Mouse (Mus musculus) cerebellum, postnatal 10 days (tissue): ENCODE data around the gene Lck.
A peak's percentile ranks its signal among the peaks of the same experiment; 100 is the strongest.

Source experiments
- DNase-seq, 2 experiments: peaks; one replicate each; pipeline ENCODE4 v3.0.0; 2021; ENCODE audit warnings: mixed read lengths in 2 of 2

Gene Lck

DNA sequence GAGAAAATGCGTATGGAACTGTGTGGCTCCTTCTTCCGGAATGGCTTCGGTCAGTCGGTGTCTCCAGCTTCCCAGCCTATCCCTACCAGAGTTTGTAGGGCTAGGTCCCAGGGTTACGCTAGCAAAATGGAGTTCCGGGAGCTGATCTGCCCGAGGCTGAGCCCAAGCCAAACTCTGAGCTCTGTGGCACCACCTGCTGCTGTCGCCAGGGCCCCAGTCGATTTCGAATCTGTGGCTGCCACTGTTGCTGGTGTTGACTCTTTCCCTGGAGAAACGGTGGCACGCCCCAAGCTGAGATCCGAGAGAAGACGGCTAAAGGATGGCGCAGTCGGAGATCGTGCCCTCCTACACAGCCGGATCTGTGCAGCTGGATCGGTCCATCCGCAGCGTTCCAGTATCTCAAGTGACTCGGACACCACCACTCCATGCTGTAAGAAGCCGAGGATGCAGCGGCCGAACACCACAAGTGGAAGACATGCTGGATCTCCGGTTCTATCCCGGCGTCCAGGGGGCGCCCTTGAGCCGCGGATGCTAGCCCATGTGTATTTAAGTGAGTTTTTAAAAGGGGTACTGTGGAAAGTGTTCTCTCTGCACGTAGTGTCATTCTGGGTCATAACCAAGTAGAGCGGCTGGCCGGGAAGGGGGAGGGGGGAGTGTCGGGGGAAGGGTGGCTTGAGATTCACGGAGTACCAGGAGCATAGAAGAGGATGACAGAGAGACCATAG lies 11.6 kb upstream of the Lck start:
- DNase-seq, result peak; percentile 87 to 89

DNA sequence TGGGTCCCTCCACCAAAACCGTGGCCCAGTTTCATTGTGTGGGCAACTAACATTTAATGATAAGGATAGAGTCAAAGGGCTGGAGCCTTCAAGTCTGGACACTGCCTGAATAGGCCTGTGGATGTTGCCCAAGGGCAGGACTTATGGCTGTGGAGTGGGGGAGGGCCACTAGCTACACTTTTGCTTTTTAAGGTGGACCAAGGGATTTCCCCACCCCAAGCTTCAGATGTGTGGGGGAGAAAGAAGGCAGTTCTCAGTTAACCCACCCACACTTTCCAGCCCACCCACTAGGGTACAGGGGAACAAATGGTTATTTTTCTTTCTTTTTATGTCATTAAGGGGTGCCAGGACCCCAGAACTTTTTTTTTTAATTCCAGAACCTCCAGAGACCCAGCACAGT lies 10.9 kb upstream of the Lck start:
- no peak for DNase-seq

GRCm38 (mm10) chr4:129582251-129582650 lies 8.8 kb upstream of the Lck start:
- DNase-seq, result no peak

DNA sequence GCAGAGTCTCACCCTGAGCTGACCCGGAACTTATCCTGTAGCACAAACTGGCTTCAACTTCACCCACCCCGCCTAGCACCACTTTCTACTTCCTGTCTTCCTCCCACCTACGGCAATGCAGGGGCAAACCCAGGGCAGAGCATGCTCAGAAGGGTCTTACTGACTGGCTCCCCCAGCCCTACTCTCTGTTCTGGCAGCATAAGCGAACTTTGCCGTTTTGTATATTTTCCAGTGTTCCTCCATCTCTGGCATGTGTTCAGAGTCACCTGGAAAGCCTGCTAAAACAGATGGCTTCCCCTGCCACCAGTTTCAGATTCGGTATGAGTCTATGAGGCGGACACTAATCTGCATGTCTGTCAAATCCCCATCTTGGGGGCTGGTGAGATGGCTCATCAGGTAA lies 6.9 kb upstream of the Lck start:
- DNase-seq, result peak; percentile 70 to 77

- DNase-seq, result no peak
Measured at GRCm38 (mm10) chr4:129578466-129578865, 5.0 kb upstream of the Lck start, which contains the start of gene Fam167b. Gene Fam167b, minus strand, starts transcription at chr4:129578549.

DNA sequence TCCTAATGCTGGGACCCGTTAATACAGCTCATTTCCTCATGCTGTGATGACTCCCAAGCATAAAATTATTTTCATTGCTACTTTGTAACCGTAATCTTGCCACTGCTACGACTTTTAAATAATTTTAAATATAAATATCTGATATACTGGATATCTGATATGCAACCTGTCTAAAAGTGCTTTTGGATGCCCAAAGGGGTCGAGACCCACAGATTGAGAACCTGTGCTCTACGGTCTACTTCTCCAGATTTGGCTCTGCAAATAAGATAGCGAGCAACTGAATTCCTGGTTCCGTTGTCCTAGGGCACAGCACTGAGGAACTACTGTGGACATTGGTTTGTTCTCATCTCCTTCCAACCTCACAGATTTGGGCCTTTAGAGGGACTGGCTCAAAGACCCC lies 4.2 kb upstream of the Lck start:
- no peak for DNase-seq

GRCm38 (mm10) chr4:129576863-129577491 lies 3.5 kb upstream of the Lck start:
- peak; percentile 84 to 85 for DNase-seq

DNA sequence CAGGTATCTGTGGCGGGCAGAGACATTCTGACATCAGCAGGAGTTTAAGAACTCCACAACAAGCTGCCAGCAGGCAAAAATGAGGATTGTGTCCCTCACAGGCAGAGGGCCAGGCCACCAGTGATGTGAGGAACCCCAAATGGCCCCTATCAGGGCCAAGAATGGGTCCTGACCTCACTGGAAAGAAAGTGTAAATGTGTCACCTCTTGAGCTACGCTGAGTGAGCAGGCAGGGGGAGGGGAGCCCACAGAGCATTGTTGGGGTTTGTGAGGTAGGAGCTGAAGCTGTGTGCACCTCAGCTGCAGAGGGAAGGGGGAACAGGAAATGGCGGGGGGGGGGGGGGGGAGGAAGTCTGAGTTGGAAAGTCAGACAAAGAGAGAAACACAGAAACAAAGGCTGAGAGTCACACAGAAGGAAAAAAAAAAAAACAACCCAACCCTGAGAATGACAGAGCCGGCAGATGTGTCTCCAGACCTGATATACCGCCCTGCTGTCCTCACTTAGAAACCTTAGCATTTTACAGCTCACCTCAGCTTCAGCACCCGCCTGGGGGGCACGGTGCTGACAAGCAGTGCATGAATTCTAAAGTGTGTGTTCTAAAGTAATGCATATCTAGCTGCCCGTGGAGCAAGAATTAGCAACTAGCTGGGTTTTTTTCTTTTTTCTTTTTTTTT lies 1.9 kb upstream of the Lck start:
- no peak for DNase-seq

- no peak for DNase-seq
Measured at GRCm38 (mm10) chr4:129573093-129573370, 409 bp downstream of the Lck start.

GRCm38 (mm10) chr4:129572236-129573092 lies 977 bp downstream of the Lck start:
- no peak for DNase-seq

DNA sequence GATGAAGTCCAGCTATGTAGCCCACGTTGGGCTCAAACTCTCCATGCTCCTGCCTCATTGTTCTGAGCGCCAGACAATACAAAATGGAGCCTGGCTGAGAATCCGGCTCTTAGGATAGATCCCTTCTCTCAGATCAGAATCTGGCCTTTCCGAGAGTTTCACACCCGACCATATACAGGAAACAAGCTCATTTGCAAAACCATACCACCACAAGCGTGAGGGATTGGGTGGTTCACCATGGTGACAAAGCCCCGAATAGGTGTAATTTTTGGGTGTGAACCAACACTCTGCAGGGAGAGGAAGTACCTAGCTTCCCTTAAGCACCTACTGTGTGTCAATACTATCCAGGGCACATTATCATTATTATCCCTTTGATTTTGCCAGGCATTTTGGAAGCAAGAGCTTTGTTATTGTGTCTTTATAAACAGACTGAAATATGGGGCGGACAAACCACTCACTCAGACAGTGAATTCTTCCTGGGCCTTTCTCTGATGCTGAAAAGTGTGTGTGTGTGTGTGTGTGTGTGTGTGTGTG lies 1.8 kb downstream of the Lck start:
- DNase-seq, result no peak

DNA sequence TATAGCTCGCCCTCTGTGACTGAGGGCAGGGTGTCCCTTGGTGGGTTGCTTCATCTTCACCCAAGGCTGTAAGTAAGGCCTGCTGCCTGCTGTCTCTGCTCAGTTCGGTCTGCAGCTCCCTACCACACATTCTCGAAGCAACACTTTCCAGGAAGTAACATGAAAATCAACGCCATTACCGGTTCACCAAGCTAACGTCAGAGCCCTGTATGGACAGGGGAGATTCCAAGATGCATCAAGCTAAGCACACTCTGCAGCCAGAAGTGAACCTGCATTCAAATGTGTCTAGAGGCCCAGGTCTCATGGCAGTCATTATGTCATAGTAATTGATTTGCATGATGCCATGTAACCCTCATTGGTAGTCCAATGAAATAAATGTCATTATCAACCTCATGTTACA lies 3.4 kb downstream of the Lck start:
- DNase-seq, result no peak

DNA sequence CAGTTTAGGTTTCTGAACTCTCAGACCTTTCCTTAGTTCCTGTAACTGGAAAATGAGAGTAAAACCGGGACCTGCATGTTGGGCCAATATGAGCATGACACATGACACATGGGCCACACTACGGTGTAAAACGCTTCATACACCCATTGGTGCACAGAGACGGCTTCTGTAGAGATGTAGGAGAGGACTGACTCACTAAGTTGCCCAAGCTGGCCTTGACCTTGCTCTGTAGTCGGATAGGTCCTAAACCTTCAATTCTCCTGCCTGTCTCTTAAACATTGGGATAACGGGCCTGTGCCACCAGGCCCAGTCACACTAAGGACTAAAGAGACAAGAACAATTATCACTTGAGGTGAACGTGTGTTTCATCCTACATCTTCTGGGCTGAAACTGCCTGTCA lies 5.1 kb downstream of the Lck start:
- DNase-seq, result no peak

GRCm38 (mm10) chr4:129565139-129565538 lies 8.3 kb downstream of the Lck start:
- no peak for DNase-seq

GRCm38 (mm10) chr4:129563718-129564117 lies 9.7 kb downstream of the Lck start:
- no peak for DNase-seq

GRCm38 (mm10) chr4:129561184-129561583 lies 12.3 kb downstream of the Lck start:
- DNase-seq, result no peak

- DNase-seq, result peak in 1 of 2 experiments; percentile 25
Measured at GRCm38 (mm10) chr4:129558321-129558955, 15.0 kb downstream of the Lck start.

- no peak for DNase-seq
Measured at GRCm38 (mm10) chr4:129557256-129557808, 16.1 kb downstream of the Lck start.

DNA sequence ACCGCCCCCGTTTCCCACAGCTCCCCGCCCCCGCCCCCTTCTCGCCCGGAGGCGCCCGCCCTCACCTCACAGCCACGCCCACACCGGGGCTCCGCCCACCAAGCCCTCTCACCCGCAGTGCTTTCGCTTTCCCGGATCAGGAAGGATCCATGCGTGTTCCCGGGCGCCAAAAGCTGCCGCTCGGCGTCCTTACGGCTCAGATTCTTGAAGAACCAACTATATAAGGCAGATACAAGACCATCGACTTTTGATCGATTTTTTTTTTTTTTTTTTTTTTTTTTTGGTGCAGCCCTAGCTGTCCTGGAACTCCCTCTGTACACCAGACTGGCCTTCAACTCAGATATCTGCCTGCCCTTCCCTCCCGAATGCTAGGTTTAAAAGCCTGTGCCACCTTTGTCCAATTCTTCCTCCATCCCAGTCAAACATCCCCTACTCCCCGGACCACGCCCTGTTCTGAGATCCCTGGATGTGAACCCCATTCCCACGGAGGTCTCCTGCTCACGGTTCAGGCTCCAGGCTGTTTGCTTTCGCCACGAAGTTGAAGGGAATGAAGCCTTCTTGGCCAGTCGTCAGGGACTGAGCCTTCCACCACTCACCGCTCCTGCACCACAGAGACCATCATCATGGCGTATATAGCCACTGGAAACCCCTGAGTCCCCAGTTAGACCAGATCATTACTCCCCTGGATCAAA lies 16.8 kb downstream of the Lck start:
- peak; percentile 94 to 96 for DNase-seq

DNA sequence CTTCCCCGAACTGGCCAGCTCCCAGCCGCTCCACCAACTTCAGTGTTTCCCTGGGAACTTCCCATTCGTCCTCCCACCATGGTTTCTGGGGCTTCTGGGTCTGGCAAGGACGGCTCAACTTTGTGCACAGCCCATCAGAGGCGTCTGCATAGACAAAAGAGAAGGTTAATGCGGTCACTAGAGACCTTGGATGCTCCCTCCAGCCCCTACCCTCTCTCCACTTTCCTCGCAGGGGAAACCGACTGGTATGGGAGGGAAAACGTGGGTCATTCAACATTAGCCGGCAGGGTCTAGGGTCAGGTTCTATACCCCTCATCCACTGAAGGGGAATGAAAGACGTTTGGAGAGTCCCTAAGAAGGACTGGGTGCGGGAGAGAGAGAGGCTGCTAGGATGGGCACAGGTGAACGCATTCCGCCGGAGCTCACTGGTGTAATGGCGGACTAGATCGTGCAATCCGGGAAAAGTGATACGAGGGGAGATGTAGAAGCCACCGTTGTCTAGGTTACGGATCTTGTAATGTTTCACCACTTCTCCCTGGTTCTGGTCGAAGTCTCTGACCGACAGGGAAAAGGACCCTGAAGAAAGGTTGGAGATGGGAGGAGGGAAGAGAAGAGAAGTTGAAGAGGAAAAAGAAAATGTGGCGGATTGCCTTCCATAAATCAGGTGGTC lies 17.4 kb downstream of the Lck start:
- peak in 1 of 2 experiments; percentile 28 for DNase-seq

GRCm38 (mm10) chr4:129555421-129555861 lies 18.0 kb downstream of the Lck start:
- DNase-seq, result peak; percentile 68 to 81
